Mouse (Mus musculus): Measurements from ENCODE around the gene Ralbp1. TPM values are rescaled to one million over a fixed set of nuclear protein-coding genes. Genes with fewer than 3 reads are reported as not detected.

Gene Ralbp1
- 10 to 100 TPM; 26.1 to 27.3 TPM for total RNA-seq (2021)
- long read RNA-seq, experiment 1, transcript Ralbp1-202 (10 exons, 3,799 nt) = minor isoform, 9 of 41 reads
- long read RNA-seq, experiment 1, transcript Ralbp1-201 (10 exons, 3,811 nt) = major isoform, 22 of 41 reads
- long read RNA-seq, experiment 1, partial matches to known transcripts = 5 of 41 reads
- long read RNA-seq, experiment 1, other reads (novel, unspliced or antisense) = 5 of 41 reads
- long read RNA-seq, experiment 2, transcript Ralbp1-202 (10 exons, 3,799 nt) = minor isoform, 5 of 35 reads
- long read RNA-seq, experiment 2, transcript Ralbp1-201 (10 exons, 3,811 nt) = major isoform, 18 of 35 reads
- long read RNA-seq, experiment 2, partial matches to known transcripts = 4 of 35 reads
- long read RNA-seq, experiment 2, other reads (novel, unspliced or antisense) = 8 of 35 reads

GRCm38 (mm10) chr17:65885697-65886529 lies at the start of gene Ralbp1:
TSS of gene Ralbp1 (minus strand) at chr17:65885798.
- peak; percentile 22 for DNase-seq (ENCODE audit: low spot score)

- no peak for DNase-seq (ENCODE audit: low spot score)
Observed at GRCm38 (mm10) chr17:65933741-65934140, 48.1 kb upstream of the Ralbp1 start.

- no peak for DNase-seq (ENCODE audit: low spot score)
Observed at GRCm38 (mm10) chr17:65931525-65931924, 45.9 kb upstream of the Ralbp1 start.

- peak; percentile 82 for DNase-seq (ENCODE audit: low spot score)
Observed at GRCm38 (mm10) chr17:65930960-65931359, 45.4 kb upstream of the Ralbp1 start.

GRCm38 (mm10) chr17:65930158-65930826 lies 44.7 kb upstream of the Ralbp1 start:
- DNase-seq (ENCODE audit: low spot score) = no peak

GRCm38 (mm10) chr17:65929319-65929978 lies 43.9 kb upstream of the Ralbp1 start:
- DNase-seq (ENCODE audit: low spot score) = no peak

GRCm38 (mm10) chr17:65927077-65927476 lies 41.5 kb upstream of the Ralbp1 start:
- DNase-seq (ENCODE audit: low spot score) = no peak

GRCm38 (mm10) chr17:65924218-65924617 lies 38.6 kb upstream of the Ralbp1 start:
- no peak for DNase-seq (ENCODE audit: low spot score)

GRCm38 (mm10) chr17:65921975-65922374 lies 36.4 kb upstream of the Ralbp1 start:
- DNase-seq (ENCODE audit: low spot score) = no peak

GRCm38 (mm10) chr17:65919235-65919634 lies 33.6 kb upstream of the Ralbp1 start:
- DNase-seq (ENCODE audit: low spot score) = no peak

GRCm38 (mm10) chr17:65916135-65916668 lies 30.6 kb upstream of the Ralbp1 start:
- DNase-seq (ENCODE audit: low spot score) = peak; percentile 87

- no peak for DNase-seq (ENCODE audit: low spot score)
Observed at GRCm38 (mm10) chr17:65914083-65914482, 28.5 kb upstream of the Ralbp1 start.

- no peak for DNase-seq (ENCODE audit: low spot score)
Observed at GRCm38 (mm10) chr17:65912202-65912601, 26.6 kb upstream of the Ralbp1 start.

- no peak for DNase-seq (ENCODE audit: low spot score)
Observed at GRCm38 (mm10) chr17:65911285-65912069, 25.9 kb upstream of the Ralbp1 start.

GRCm38 (mm10) chr17:65908270-65908669 lies 22.7 kb upstream of the Ralbp1 start:
- no peak for DNase-seq (ENCODE audit: low spot score)

- DNase-seq (ENCODE audit: low spot score) = no peak
Observed at GRCm38 (mm10) chr17:65906895-65907401, 21.4 kb upstream of the Ralbp1 start.

GRCm38 (mm10) chr17:65906313-65906894 lies 20.8 kb upstream of the Ralbp1 start:
- no peak for DNase-seq (ENCODE audit: low spot score)

GRCm38 (mm10) chr17:65905241-65905640 lies 19.6 kb upstream of the Ralbp1 start:
- DNase-seq (ENCODE audit: low spot score) = no peak

GRCm38 (mm10) chr17:65903826-65904225 lies 18.2 kb upstream of the Ralbp1 start:
- DNase-seq (ENCODE audit: low spot score) = no peak

- DNase-seq (ENCODE audit: low spot score) = no peak
Observed at GRCm38 (mm10) chr17:65903011-65903410, 17.4 kb upstream of the Ralbp1 start.
